Mouse (Mus musculus) left cerebral cortex, adult 8-10 months (tissue): Measurements from ENCODE around the gene Pak7. TPM values are rescaled to one million over a fixed set of nuclear protein-coding genes. Genes with fewer than 3 reads are reported as not detected.
A peak's percentile ranks its signal among the peaks of the same experiment; 100 is the strongest.

Experiments used
- DNase-seq, 2 experiments: peaks; one replicate each; pipeline ENCODE4 v3.0.0; 2022; ENCODE audit warnings: low spot score in 2 of 2
- total RNA-seq, 4 experiments: library from RNA; stranded (reverse); gene quantifications; 2 replicates each; pipeline ENCODE4 v1.2.4; 2022

The Pak7 gene
- total RNA-seq, 4 experiments from 2014 or later, result 45.1 to 56.0 (median 49.3) TPM

DNA sequence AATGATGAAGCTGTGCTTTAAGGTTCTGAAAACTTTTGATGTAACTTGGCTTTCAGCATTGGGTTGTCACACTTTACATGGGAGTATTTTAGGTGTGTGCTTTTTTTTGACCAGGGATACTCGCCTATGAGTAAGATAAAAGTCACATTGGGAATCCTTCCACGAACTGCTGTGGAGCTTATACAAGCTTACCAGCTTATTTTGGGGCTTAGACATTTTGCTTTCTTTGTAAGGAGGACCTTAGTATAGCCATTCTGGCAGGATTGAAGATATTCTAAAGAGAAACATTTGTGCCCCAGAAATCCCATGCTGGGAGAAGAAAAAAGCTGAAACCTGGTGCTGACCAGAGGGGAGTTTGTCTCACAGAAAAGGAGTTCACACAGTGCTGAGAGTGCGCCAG, 212.7 kb downstream of the Pak7 start:
- peak in 1 of 2 experiments; percentile 17 for DNase-seq

DNA sequence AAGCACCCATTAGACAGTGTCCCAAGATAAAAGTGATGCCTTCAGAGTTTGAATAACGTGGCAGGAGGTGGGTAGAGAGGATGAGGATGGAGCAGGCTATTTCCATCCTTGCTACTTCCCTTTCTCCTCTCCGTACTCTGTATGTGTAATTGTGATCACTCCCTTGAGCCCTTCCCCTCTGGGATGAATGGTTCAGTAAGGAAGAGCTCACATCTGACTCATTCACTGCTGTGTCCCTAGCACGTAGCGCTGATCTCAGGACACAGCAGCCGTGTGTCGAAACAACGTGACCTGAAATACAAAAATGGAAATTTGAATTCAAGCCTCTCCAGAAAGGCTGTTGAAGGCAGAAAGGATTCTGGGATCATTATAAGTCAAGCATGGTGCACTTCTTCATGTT, 237.0 kb downstream of the Pak7 start:
- no peak for DNase-seq

DNA sequence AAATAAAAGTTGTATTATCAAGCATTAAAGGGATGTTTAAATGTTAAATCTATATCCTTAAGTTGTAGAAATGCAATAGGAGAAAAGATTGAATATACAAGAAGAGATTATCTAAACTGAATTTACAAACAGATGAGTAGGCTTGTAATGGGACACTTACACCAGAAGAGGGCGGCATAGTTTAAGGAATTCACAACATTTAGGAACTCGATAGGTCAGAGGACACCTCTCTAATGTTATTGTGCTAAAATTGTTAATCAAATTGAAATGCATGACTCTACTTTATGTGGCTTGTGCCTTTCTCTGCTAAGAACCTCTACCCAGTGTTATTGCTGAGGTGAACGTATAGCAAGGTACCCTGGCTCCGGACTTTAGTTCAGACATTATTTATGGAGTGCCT, 238.2 kb downstream of the Pak7 start:
- DNase-seq, result no peak

DNA sequence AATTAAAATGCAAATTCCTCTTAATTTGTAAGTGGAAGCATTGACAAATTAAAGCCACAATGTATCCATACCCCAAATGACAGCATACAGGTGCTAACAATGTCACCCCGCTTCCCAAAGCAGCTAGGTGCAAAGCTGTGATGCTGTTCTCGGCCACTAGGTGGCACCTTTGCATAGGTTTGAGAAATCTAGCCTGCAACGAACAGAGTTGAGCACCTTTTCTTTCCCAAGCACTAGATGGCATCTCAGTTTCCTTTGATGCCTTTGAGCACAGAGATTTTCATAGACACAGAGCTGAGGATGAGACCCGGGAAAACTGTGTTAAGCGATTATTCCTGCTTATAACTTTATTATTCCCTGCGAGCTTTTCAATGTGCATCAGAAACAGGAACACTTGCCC, 238.8 kb downstream of the Pak7 start:
- peak; percentile 42 to 81 for DNase-seq

- no peak for DNase-seq
These were observed 247.0 kb downstream of the Pak7 start for GRCm38 (mm10) chr2:136140807-136141206.

DNA sequence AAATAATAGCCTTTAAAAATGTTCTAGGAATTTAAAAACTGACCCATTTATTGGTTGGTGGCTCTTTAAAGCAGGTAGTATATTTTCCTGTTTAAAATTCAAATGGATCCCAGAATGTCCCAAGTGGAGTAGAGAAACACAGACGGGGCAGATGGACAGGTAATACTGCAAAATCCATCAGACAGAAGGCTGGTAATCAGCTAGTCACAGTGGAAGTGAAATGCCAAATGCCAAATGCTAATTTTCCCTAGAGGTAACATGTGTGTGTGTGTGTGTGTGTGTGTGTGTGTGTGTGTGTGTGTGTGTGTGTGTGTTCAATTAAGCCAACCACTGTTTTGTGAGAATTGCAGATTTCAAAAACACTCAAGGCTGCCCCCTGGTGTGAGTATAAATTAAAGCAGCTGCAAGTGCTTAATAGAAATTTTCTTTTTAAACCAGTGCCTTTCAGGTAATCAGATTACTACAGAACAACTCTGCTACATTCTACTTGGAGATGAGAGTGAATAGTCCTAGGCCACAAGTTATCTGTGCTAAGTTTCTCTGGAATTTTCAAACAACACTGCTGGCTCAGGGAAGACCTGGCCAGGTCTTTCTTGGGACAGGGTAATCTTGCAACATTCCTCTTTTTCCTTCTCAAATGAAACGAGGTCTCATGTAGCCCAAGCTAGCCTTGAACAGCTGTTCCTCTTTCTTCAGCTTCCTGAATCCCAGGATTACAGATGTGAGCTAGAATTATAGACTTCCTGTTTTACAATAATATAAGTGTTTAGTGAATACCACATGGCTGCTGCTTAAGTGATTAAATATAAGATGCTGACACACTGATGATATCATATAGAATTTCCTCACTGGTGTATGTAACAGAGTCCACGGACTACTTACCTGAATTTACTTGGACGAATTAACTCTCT, 248.4 kb downstream of the Pak7 start:
- no peak for DNase-seq

- no peak for DNase-seq
These were observed 249.3 kb downstream of the Pak7 start for GRCm38 (mm10) chr2:136138451-136138850.

DNA sequence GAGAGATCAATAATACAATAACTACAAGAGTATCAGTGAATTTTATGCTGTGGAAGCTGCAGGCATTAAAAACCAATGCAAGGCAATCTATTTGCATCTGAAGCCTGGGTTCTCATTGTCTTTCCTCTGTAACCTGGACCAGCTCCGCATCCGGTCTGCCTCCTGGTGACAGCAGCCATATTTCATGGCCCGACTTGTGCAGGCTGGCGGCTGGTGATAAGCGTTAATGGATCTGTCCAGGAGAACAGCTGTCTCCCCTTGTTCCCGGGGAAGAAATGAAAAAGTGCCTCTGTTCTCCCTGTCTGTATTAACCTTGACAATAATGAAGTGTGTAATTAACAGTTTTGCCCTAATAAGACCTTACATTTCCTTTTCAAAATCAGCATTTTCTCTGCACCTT, 265.9 kb downstream of the Pak7 start:
- DNase-seq, result no peak

- DNase-seq, result no peak
These were observed 269.8 kb downstream of the Pak7 start for GRCm38 (mm10) chr2:136118006-136118405.

- DNase-seq, result peak in 1 of 2 experiments; percentile 33
These were observed 274.4 kb downstream of the Pak7 start for GRCm38 (mm10) chr2:136113374-136113773.

- DNase-seq, result no peak
These were observed 278.8 kb downstream of the Pak7 start for GRCm38 (mm10) chr2:136109038-136109363.

GRCm38 (mm10) chr2:136108124-136109037, 279.4 kb downstream of the Pak7 start:
- DNase-seq, result peak in 1 of 2 experiments; percentile 30

- no peak for DNase-seq
These were observed 280.2 kb downstream of the Pak7 start for GRCm38 (mm10) chr2:136107597-136107996.

DNA sequence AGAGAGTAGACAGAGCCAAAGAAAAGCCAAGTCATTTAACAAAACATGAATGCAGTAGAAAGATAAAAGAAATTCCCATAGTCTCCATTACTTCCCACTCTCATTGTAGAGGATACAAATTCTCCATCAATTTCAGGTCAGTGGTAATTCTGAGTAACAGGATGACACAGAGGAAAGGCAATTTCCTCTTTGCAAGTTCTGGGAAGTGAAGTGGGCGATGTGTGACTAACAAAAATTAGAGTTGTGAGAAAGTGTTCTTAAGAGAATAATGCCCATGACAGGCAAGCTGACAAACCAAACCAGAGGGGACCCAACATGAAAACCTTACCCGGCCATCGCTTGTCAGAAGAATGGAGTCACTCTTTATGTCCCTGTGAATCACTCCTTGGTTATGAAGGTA, 290.6 kb downstream of the Pak7 start:
- no peak for DNase-seq

GRCm38 (mm10) chr2:136095978-136096377, 291.8 kb downstream of the Pak7 start:
- no peak for DNase-seq

DNA sequence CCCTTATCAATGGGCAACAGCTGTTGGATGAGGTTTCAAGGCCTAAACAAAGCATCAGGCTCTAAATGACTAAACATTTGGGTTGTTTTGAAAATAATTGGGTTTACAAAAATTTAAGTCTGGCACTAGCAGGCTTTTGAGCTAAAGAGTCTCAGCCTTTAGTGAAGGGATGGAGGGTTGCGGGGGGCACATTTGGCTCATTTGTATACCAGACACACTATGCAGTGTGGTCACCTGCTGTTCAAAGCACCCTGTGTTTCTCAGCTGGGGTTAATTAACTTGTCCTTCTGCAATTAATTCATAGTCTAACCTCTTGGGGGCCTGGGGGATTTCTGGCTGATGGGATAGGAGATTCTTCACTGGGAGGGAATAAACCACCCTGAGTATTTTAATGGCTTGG, 323.4 kb downstream of the Pak7 start:
- DNase-seq, result no peak

- DNase-seq, result no peak
These were observed 328.6 kb downstream of the Pak7 start for GRCm38 (mm10) chr2:136059029-136059669.

DNA sequence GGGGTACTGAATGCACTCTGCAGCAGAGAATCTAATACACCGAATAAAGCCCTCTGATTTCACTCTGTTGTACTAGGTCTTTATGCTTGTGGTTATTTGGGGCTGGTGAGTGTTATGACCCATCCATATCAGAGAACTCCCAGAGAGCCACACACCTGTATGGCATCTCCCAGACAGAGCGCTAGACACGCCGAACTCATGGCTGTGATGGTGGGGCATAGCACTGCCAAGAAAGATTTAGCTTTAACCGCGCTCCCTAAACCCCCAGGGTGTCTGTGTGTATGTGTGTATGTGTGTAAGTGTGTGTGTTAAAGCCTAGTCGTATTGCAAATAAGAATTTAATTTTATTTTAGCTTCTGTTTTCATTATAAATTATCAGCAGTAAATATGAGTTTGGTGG, 329.4 kb downstream of the Pak7 start:
- DNase-seq, result no peak

GRCm38 (mm10) chr2:136057861-136058331, 329.9 kb downstream of the Pak7 start:
- DNase-seq, result peak; percentile 38 to 45

GRCm38 (mm10) chr2:136051688-136052289, 336.0 kb downstream of the Pak7 start, which contains the start of gene Lamp5:
TSS of gene Lamp5 (plus strand) at chr2:136052239.
- DNase-seq, result no peak
